Mouse (Mus musculus): ENCODE measurements around the gene Slc15a3.
A peak's percentile ranks its signal among the peaks of the same experiment; 100 is the strongest.

Gene Slc15a3

DNA sequence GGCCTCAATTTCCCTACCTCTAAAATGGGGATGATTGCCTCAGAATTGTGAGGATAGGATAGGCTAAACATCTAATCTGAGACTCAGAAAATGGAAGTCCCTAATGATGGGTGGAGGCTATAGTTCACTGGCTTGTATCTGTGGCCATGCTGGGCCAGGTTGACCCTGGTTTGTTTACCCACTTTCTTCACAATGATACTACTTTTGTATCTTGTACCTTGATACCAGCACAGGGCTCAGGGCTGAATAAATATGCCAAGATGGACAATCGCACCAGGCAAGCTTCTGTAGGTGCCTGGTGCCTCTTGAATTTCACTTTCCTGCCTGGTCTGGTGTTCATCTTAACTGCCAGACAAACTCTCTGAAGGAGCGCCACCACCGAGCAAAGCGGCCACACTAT, 17.0 kb upstream of the Slc15a3 start:
- no peak for DNase-seq (ENCODE audit: inconsistent ontology term)

DNA sequence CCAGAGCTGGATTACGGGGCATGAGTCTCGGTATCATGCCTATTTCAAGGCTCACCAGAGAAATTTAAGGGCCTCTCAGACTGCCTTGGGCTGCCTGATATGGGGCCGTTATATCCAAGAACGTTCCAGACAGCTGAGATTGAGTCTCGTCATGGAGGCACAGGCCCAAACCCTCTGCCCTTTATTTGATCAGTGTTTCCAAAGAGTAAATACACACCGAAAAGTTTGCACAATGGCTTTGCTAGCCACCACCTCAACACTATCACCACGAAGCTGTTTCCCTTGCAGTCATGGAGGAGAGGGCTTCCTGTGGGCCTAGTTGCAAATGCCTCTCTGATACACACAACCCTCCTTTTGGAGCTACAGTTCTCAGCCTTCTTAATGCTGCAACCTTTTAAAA, 15.5 kb upstream of the Slc15a3 start:
- DNase-seq (ENCODE audit: inconsistent ontology term) = no peak

DNA sequence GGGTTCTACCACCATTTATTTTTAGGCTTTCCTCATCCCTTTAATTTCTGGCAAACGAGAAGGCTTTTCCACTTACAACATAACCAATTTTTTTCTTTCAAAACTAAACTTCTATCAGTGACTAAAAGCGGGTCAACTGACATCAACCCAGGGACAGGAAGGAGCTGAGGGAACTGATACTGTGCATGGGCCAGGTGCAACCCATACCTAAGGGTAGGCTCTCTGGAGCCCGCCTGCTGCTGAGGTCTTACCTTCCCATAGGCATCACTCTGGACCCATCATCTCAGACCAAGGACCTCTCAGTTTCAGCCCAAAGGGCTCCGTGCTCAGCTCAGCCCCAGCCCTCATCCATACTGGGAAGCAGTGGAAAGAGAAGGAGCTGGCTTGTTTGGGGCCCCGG, 11.2 kb upstream of the Slc15a3 start:
- no peak for DNase-seq (ENCODE audit: inconsistent ontology term)

DNA sequence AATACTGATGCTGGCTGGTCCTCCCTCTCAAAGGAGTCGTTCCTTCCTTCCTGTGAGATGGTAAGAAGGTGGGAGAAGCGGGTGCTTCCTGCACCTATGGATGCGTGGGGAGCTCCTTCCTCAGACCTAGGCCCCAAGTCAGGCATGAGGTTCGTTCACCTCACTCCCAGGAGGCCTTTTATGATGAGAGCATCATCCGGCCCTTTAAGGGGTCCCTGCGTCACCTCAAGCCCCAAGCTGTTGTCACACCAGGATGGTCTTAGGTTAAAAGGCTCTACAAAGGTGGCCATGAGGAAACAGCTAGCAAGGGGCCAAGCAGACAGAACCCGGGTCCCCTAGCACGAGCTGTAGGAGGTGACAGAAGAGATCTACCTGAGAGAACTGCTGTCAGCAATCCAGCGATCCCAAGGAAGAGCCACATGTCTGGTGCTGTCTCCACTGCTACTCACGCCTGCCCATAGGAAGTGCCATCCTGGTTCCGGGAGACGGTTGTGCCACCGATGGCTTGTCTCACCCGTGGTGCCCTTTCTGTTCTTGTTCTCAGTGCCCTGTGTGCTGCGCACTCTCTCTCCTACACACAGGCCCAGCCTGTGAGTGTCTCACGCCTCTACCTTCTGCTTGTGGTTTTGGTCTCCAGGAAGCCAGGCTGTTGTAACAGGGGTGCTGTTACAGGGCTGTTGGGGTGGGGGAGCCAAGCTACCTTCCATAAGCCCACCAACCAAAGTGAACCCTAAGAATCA, 9.9 kb upstream of the Slc15a3 start, which contains the start of gene Cd6:
Gene Cd6 (minus strand): TSS at position 623 of the 740 bp plus-strand sequence.
- no peak for DNase-seq (ENCODE audit: inconsistent ontology term)

DNA sequence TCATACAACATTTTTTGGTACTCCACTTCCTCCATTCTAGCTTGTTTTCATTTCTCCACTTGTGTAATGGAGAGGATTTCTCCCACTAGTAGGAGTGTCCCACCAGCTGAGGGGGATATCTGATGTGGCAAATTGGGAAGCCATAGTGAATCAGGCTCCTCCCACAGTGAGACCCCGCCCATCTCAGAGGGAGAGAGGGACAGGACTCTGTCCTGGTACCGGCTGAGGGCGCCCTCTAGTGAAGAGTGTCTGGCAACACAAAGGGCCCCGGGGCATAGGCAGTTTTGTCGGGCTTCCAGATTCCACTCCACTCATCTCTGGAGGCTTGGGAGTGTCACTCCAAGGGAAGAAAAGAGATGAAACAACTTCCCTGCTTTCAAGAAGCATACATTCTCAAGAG, 8.1 kb upstream of the Slc15a3 start:
- DNase-seq (ENCODE audit: inconsistent ontology term) = peak; percentile 52

DNA sequence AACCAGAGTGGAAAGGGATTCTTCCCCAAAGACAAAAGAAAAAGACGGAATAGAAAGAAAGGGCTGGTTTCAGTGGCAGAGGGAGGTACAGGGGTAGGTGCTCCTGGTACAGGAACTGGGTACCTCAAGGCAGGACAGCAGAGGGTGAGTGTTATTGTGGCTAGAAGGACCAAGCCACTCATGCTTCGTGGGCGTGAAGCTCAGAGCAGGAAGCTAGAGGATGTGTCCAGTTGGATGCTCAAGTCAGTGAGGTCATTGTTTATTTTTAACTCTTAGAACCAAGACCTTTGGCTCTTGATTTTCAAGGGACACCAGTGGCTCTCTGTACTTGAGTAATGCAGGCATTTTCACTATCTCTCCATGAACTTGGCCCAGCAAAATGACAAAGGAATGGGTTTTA, 7.5 kb upstream of the Slc15a3 start:
- DNase-seq (ENCODE audit: inconsistent ontology term) = no peak

DNA sequence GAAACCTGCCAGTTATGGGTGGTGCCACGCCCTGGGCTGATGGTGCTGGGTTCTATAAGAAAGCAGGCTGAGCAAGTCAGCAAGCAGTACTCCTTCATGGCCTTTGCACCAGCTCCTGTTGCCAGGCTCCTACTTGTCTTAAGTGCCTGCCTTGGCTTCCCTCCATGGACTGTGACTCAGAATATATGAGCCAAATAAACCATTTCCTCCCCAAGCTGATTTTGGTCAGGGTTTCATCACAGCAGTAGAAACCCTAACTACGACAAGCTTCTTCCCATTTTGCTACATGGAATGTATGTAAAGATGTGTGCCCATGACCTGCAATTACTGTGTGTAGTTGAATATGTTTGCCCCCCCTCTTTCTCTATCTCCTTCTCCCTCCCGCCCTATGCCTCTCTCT, 5.9 kb upstream of the Slc15a3 start:
- no peak for DNase-seq (ENCODE audit: inconsistent ontology term)

DNA sequence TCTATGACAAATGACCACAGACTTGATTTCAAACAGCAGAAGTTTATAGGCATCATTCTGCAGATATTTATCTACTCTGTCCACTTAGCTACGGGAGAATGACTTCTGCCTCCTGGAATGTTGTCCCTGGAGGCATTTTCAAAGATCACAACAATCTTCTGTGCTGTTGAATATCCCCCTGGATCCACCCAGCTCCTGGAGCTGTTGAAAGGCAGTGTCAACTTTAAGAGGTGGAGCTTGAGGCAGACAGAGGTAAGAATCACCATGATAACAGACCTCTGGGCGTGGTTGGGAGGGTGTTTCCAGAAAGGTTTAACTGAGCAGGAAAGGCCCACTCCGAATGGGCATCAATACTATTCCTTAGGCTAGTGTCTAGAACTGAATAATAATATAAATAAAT, 3.9 kb upstream of the Slc15a3 start:
- DNase-seq (ENCODE audit: inconsistent ontology term) = no peak

DNA sequence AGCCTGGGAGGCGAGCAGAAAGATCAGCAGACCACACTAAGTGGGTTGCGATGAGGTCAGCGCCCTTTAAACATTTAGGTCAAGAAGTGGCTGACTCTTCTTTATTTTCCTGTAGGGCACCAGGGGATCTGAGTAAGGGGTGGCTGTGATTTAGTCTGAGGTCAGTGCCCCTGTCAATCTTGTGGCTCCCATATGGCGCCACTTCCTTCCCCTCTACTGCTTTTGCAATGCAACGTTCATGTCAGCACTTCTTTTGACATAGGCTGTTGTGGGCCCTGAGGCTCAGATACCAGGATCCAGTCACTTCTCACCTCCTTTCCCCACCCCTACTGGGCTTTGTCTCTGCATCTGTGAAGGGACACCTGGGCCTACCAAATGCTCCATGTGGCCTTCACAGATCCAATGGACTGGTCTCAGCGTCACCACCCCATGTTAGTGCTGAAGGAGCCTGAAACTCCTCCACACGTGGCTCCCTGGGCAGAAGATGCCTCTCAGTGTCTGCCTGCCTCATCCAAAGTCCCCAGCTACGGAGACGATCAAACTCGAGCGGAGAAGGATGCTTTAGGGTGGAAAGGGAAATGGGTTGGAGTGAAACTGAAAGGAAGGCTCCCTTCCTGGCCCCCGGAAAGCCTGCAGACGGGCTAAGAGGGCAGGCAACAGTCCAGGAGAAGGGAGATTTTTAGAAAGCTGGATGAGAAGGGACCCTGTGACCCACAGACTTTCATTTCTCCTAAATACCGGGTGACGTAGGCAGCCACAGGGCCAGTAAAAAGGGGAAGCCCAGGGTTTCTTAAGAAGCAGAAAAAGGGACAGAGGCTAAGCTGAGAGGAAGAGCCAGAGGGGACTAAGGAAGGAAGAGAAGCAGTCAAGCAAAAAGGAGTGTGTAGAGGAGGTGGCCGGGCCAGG, 2.4 kb downstream of the Slc15a3 start:
- peak; percentile 11 for DNase-seq (ENCODE audit: inconsistent ontology term)

DNA sequence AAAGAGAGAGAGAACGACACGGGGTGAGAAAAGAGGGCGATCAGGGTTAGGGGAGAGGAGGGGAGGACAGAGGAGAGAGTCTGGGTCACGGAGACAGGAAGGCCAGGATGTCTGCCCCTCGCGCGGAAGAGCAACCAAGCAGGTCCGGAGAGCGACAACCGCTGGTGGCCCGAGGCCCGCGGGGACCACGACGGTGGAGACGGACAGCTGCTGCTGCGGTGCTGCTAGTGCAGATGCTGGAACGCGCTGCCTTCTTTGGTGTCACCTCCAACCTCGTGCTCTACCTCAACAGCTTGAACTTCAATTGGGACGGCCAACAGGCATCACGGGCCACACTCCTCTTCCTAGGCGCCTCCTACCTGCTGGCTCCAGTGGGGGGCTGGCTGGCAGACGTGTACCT, 3.4 kb downstream of the Slc15a3 start:
- DNase-seq (ENCODE audit: inconsistent ontology term) = no peak

DNA sequence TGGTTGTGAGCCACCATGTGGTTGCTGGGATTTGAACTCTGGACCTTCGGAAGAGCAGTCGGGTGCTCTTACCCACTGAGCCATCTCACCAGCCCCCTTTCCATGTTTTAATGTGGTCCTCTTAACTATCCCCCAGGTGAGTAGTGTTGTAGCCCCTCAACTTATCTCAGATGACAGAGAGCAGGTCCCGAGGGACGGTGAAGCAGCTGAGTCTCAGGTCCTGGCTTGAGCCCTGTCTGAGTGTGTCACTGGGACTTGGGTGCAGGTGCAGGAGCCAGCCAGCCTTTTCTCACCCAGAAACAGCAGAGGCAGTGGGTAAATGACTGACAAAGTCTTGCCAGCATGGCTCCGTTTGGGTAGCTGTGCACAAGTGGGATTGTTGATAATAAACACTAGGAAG, 4.7 kb downstream of the Slc15a3 start:
- no peak for DNase-seq (ENCODE audit: inconsistent ontology term)

DNA sequence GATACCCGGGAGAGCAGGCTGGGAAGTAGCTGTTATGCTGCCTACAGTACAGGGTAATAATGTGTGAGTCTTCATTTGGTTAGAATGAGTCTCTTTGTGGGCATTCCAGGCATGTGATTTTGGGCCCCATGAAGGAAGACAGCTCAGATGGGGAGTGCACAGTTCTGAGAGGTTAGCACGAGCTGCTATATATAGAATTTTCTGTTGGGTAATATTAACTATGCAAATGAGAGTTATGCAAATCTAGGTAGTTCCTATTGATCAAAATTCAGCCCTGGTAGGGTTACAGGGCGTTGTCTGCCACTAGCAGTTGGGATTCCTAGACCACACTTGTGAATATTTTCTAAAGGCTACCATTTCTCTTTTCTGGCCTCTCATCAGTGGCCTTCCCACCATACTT, 5.9 kb downstream of the Slc15a3 start:
- no peak for DNase-seq (ENCODE audit: inconsistent ontology term)

DNA sequence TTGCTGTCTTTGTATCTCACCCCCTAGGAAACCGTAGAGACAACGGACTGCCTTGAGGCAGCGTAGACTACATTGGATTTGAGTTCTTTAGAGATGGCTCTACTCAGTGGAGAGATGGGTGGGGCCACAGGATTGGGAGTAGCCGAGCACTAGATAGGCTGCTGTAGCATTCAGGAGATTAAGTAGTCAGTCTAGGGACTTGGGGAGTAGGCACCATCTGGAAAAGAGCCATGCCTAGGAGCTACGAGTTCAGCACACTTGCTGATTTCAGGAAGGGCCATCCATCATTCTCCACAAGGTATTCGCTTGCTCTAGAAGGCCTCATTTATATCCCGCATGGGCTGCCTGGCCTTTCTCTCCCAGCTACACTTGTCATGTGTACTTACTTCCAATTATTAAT, 6.6 kb downstream of the Slc15a3 start:
- no peak for DNase-seq (ENCODE audit: inconsistent ontology term)

DNA sequence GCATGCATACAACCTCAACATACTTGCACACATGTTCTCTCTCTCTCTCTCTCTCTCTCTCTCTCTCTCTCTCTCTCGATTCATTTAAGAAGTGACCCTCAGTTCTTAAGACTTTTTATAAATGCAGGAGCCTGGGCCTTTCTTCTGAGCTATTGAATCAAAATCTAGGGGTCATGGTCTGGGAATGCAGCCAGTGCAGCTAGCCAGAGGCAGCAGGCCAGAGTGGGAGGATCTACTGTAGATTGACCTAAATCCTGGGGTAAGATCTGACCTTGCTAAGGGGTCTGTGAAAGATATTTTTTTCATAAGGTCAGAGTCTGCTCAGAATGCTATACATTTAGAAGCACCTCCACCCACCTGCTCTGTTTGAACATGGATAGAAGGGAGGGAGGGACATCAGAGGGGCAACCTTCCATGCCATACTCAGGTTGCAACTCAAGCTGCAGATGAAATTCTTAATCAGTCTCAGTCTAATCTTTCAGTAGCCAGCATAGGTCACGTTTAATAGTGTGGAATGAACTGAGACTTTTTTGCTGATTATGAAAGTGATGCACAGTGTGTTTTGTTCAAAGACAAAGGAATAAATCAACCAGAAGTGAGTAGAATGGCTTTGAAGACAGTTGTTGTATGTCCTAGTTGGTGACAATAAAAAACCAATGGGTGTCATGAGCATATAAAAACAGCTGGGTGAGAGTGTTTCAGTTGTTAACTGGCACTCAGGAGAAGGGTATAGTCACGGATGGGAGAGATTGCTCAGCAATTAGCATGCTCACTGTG, 8.0 kb downstream of the Slc15a3 start:
- peak; percentile 66 for DNase-seq (ENCODE audit: inconsistent ontology term)

DNA sequence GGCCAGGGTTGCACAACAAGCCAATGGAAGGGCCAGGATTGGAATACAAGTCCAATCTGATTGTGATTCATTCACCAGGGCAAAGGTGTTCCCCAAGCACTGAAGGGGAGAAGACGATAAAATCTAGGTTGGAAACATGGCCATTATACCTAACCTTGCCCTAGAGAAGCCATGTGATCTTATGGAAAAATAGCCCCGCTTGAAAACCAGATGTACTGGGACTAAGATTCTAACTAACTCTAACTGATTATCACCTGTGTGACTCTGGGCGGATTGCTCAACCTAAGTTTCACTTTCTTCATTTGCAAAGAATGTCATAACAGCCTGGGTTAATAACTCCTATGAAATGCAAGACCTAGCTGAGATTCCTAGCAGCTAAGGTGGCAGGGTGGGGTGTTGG, 15.9 kb downstream of the Slc15a3 start:
- DNase-seq (ENCODE audit: inconsistent ontology term) = no peak

DNA sequence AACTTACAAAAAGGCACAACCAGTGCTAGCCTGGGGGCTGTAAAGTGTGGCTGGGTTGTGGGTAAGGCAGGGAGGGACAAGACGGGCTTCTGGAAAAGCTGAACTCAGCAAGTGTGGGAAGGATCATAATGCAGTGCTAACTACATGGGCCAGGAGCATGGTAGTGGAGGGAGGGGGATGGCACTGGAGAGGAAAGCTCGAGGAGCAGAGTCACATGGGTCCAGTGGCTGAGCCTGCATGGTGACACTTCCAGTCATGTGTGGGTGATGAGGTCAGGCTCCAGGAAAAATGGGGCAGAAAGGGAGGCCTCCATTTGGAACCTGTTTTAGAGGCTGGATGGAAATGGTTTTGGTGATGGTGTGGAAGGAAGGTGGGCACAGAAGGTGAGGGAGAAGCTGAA, 17.0 kb downstream of the Slc15a3 start:
- DNase-seq (ENCODE audit: inconsistent ontology term) = no peak

DNA sequence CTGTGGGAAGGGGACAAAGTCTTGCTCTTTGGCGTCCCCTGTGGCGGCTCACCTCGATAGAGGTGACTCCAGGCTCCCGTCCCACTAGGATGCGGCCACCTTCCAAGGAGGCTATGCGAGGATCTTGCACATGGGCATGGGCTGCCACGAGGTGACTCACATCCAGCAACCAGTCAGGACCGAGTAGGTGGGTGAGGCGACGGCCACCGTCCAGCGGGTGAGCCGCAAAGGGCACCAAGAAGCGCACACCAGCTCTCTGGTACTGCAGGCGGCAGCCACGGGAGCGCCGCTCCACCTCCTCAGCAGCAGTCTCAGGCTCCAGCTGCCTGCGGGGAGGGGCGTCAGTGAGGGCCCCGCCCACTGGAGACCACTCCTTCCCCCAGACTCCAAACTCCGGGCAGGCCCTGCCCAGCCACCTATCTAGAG, 20.6 kb downstream of the Slc15a3 start:
- no peak for DNase-seq (ENCODE audit: inconsistent ontology term)

DNA sequence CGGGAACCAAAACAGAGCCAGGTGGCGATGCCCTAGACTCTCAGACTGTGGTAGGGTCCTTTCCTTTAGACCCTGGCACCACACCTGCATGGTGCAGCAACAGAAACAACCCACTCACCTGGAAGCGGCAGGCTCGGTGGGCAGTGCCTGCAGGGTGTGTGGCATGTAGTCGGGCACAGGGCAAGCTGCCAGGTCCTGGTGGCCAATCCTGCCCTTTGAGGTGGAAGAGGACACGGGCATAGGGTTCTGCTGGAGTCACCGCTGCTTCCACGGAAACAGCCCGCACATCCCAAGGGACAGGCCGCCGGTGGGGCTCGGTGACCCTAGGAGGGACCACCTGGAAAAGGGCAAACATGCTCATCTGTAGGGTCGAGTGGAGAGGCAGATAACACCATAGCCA, 26.8 kb downstream of the Slc15a3 start:
- DNase-seq (ENCODE audit: inconsistent ontology term) = no peak

DNA sequence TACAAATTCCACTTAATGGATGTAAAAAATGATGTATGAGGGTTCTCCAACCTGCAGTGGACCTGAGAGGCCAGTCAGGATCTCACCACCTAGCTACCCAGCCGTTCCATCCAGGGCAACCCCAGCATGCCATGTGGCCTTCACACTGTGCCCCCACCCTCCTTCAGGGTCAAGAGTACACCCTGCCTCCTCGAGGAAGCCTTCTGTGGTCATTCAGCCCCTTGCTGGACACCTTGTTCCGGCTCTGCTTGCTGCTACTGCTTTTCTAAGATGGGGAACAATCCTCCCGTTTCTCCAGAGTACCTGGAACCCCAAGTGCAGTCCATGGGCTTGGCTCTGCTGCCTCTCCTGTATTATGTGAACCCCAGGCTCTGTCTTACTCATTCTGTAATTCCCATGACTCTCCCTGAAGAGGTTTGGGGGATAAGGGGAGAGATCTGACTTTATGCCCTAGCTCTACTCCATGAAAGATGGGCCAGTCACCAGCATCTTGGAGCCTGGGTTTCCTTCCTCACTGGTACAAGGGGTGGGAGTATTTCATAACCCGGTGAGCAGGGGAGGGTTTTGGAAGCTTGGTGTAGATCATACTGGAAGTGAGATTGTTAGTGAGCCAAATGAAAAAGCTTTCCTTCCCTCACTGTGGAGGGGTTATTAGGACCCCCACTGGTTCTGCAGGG, 28.6 kb downstream of the Slc15a3 start:
- no peak for DNase-seq (ENCODE audit: inconsistent ontology term)

DNA sequence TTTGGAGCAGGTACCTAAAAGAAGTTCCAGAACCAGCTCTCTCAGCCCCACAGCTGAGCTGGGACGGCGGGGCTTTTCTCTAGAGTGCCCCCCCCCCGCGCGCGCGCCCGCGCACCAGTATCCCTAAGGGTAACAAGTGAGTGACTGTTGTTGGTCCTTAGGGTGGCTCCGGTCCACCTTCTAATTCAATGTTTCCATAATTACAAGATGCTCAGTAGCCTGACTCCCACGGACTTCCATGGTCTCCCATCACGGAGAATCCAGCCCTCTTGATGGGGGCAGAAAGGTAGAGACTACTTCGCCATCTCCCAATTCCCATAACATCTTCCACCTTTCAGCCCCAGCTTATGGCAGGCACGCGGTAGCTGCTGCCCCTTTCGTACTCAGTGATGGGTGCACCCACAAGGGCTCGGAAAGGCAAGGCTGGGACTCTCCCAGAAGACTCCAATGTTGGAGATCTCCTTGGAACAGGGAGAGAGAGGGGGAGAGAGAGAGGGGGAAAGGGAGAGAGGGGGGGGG, 29.2 kb downstream of the Slc15a3 start:
- peak; percentile 28 for DNase-seq (ENCODE audit: inconsistent ontology term)

DNA sequence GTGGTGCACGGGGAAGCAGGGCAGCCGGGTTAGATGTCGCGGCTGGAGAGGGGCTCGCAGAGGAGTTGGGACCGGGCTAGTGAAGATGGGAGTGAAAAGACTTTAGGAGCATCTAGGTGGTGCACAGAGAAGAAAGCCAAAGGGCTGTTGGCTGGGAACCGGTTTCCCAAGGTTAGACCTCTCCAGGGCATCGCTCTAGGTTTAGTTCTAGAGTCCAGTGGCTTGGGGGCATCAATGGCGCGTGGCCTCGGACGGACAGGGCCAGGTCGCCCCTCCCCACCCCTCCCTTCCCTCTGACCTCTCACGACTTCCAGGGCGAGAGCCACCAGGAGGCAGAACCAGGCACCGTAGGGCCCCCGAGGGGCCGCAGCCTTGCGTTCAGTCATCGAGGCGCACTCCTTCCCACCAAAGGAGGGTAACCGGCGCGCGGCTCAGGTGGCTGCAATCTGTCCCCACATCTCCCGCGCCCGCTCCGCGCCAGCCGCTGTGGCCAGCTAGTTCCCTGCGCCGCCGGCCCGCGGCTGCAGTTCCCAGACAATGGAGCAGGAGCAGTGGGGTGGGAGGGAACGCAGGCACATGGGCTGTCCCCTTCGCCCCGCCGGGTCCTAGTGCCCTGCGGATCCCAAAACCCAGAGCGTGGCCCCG, 29.8 kb downstream of the Slc15a3 start:
- peak; percentile 90 for DNase-seq (ENCODE audit: inconsistent ontology term)
